Mouse (Mus musculus) embryonic facial prominence, embryonic 10.5 days (tissue): ENCODE results near the gene Meis1. TPM values are rescaled to one million over a fixed set of nuclear protein-coding genes. Genes with fewer than 3 reads are reported as not detected.

Experiments
- DNase-seq: peaks from one replicate; pipeline ENCODE4 v3.0.0-alpha.2; 2017; ENCODE audit warnings: low spot score
- H3K27ac ChIP-seq: fragments of 300-500 bp; sonication (generic); replicated peaks from 2 replicates; pipeline ENCODE4 v1.5.1; 2016; ENCODE audit warnings: mild to moderate bottlenecking
- H3K27me3 ChIP-seq: fragments of 300-500 bp; sonication (generic); replicated peaks from 2 replicates; pipeline ENCODE4 v1.6.1; 2016; ENCODE audit warnings: low read depth, mild to moderate bottlenecking; ENCODE audit not compliant: poor library complexity, severe bottlenecking
- H3K36me3 ChIP-seq: fragments of 300-500 bp; sonication (generic); replicated peaks from 2 replicates; pipeline ENCODE4 v1.6.1; 2016; ENCODE audit warnings: mild to moderate bottlenecking, moderate library complexity
- H3K4me1 ChIP-seq: fragments of 300-500 bp; sonication (generic); 2 replicates; pipeline ENCODE4 v1.6.1; 2016
- H3K4me3 ChIP-seq: fragments of 300-500 bp; sonication (generic); 2 replicates; pipeline ENCODE4 v1.5.1; 2016; ENCODE audit warnings: mild to moderate bottlenecking, moderate library complexity
- H3K9me3 ChIP-seq: fragments of 300-500 bp; sonication (generic); 2 replicates; pipeline ENCODE4 v1.6.1; 2016; ENCODE audit warnings: mild to moderate bottlenecking
- WGBS: fragments of 180-500 bp; shearing (Covaris S2); methylation state at CpG from one replicate; pipeline ENCODE4 v1.1.7; 2016; 5-methylcytosine and 5-hydroxymethylcytosine counted together
- polyA plus RNA-seq: library from polyadenylated mRNA; unstranded; fragments of >200 nt; fragmentation: Nextera tagmentation; extraction: Ambion mirVana; gene quantifications from 2 replicates; pipeline ENCODE4 v1.2.1, GENCODE M21; 2016

The Meis1 gene
- polyA plus RNA-seq, 1 experiment from 2014 or later: 73.3 TPM

DNA sequence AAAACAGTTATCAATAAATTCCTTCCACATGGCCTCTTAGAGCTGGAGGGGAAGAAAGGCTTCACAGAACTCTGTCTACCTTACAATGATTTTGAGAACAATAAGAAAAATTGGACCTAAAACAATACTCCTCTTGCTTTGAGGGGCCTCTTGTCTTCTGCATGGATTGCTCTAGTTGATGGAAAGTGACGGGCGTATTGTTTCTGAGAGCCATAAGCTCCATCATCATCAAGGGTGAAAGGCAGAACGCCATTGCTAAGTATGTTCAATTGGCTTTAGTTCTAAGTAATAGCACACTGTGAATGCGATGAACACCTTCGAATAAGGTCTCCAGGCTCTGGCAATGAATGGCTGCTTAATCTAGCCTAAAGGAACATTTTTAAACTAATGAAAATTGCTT is 136.5 kb downstream of the Meis1 start:
- Histone ChIP-seq H3K4me1 (peaks cover 77% of the 10 kb centered on the region), H3K36me3 (0 out of 2 replicates have a peak, but pooled peaks cover 5% of the 10 kb centered on the region), H3K9me3 (no peaks in the 10 kb centered on the region), H3K4me3 (no peak overlapping the region), H3K27ac (no peak overlapping the region), H3K27me3 (no peaks in the 10 kb centered on the region; the same call in 1 of the 2 replicates)
- DNase-seq: no peak
- 62% methylated on average over 5 of the region's 5 CpGs for WGBS

DNA sequence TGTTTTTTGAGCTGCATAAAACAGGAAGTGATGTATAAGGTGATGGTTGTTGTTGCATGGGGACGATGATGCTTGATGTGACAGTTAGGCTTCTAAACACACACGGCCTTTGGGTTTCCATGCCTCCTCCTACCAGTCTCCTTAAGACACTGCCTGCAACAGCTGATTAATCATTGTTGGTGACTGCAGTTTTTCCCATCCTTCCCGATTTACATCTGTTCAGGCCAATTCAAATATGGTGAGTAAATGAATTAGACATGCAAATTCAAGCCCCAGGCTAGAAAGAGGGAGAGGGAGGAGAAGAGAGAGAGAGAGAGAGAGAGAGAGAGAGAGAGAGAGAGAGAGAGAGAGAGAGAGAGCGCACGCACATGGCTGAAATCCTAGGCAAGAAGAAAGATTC is 138.0 kb downstream of the Meis1 start:
- 0 out of 2 replicates have a peak, but pooled peaks cover 5% of the 10 kb centered on the region for H3K36me3 ChIP-seq
- H3K4me1 ChIP-seq: peaks cover 77% of the 10 kb centered on the region
- H3K9me3 ChIP-seq: no peaks in the 10 kb centered on the region
- H3K27ac ChIP-seq: no peak overlapping the region
- peaks cover 14% of the 10 kb centered on the region for H3K27me3 ChIP-seq
- no peak overlapping the region for H3K4me3 ChIP-seq
- DNase-seq: no peak
- 59% methylated on average over 5 of the region's 5 CpGs for WGBS

DNA sequence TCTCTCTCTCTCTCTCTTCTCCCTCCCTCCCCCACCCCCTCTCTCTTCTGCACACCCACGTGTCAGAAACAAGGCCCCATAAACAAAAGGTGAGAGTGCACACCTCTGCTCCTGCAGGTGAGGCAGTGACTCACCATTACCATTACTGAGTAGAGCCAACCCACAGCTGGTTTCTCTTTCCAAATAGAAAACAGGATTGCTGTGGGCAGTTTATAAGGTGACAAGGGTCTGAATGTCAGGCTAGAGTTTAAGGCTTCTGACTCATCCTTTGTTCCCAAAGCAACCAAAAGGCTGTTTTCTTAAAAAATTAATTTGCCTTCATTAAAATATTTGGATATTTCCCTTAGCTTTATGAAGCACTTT is 139.3 kb downstream of the Meis1 start:
- Histone ChIP-seq H3K9me3 (no peaks in the 10 kb centered on the region), H3K27me3 (peaks cover 27% of the 10 kb centered on the region), H3K4me1 (peaks cover 77% of the 10 kb centered on the region), H3K4me3 (peak overlapping the region; percentile 60), H3K27ac (peak overlapping the region; percentile 89), H3K36me3 (0 out of 2 replicates have a peak, but pooled peaks cover 5% of the 10 kb centered on the region)
- peak; percentile 20 for DNase-seq
- WGBS: 0% methylated on average over 1 of the region's 1 CpGs

DNA sequence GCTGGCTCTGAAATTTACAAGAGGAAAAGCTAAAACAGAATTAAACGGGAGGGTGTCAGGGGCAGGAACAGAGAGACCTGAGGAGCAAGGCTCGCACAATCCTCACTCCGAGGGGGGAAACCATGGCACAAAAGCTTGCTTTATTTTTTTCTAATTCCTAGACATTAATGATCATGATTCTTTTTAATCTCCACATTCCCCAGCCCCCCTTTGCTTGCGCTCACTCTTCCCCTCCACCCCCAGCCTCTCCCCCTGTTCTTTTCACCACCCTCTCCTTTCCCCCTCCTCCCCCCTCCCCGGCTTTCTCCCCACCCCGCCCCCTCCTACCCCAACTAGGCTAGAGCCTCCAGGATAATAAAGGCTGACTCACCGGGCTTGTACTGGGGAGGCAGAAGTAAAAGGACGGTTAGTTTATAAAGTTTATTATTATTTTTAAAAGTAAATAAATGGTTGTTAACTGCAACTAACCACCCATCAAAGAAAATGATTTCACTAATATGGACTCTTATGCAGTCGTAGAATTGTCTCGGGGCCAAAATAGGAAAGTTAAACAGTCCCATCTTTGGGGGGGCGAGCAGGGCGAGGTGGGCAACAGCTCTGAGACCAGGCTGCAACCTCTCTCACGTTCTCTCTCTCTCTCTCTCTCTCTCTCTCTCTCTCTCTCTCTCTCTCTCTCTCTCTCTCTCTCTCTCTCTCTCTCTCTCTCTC is 139.9 kb downstream of the Meis1 start:
- H3K27me3 ChIP-seq: peaks cover 33% of the 10 kb centered on the region
- under 1% methylated on average over 13 of the region's 13 CpGs for WGBS
- H3K27ac ChIP-seq: peak overlapping the region; percentile 89
- H3K4me1 ChIP-seq: peaks cover 77% of the 10 kb centered on the region
- H3K36me3 ChIP-seq: 0 out of 2 replicates have a peak, but pooled peaks cover 5% of the 10 kb centered on the region
- H3K4me3 ChIP-seq: peak overlapping the region; percentile 60
- H3K9me3 ChIP-seq: no peaks in the 10 kb centered on the region
- DNase-seq: peak; percentile 58

DNA sequence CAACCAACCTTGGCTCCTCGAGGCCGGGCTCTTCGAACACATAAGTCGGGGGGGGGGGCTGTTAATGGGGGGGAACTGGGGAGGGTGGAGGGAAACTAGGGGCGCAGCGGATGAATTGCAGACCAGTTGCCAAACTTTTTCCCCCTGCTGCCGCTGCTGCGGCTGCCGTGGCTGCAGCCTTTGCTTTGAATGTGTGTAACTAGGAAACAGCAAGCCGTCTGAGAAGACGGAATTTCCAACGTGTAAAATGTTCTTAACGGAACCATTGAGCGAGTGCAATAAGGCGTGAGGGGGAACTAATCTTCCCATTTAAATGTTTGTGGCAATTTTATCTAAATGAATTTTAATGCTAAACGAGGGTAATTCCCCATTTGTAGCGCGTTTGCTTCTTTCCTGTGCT is 140.8 kb downstream of the Meis1 start:
- DNase-seq: no peak
- H3K4me1 ChIP-seq: peaks cover 68% of the 10 kb centered on the region
- H3K27ac ChIP-seq: peak overlapping the region; percentile 89
- 0 out of 2 replicates have a peak, but pooled peaks cover 5% of the 10 kb centered on the region for H3K36me3 ChIP-seq
- H3K9me3 ChIP-seq: no peaks in the 10 kb centered on the region
- peak overlapping the region; percentile 60 for H3K4me3 ChIP-seq
- WGBS: under 1% methylated on average over 18 of the region's 18 CpGs
- H3K27me3 ChIP-seq: peaks cover 39% of the 10 kb centered on the region

DNA sequence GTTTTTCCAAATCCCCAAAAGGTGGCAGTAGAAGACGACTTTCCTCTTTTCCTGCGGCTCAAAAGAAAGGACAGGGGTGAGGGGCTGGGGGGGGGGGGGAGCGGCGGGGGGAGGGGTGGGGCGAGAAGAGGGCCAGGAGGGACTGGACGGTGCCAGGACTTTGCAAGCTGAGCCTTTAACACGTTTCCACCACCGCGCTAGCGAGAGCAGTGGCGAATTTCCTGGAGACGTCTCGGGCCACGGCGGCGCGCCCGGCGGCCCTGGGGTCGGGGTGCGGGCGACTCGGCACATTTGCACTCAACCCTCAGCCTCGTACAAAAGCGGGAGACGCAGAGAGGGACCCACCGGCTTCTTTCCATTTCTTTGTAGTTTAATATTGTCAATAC is 141.2 kb downstream of the Meis1 start:
- H3K27ac ChIP-seq: peak overlapping the region; percentile 89
- H3K36me3 ChIP-seq: 0 out of 2 replicates have a peak, but pooled peaks cover 5% of the 10 kb centered on the region
- H3K27me3 ChIP-seq: peaks cover 43% of the 10 kb centered on the region
- no peaks in the 10 kb centered on the region for H3K9me3 ChIP-seq
- H3K4me3 ChIP-seq: peak overlapping the region; percentile 60
- whole genome bisulfite sequencing: under 1% methylated on average over 26 of the region's 27 CpGs
- DNase-seq: peak; percentile 89
- H3K4me1 ChIP-seq: peaks cover 64% of the 10 kb centered on the region

DNA sequence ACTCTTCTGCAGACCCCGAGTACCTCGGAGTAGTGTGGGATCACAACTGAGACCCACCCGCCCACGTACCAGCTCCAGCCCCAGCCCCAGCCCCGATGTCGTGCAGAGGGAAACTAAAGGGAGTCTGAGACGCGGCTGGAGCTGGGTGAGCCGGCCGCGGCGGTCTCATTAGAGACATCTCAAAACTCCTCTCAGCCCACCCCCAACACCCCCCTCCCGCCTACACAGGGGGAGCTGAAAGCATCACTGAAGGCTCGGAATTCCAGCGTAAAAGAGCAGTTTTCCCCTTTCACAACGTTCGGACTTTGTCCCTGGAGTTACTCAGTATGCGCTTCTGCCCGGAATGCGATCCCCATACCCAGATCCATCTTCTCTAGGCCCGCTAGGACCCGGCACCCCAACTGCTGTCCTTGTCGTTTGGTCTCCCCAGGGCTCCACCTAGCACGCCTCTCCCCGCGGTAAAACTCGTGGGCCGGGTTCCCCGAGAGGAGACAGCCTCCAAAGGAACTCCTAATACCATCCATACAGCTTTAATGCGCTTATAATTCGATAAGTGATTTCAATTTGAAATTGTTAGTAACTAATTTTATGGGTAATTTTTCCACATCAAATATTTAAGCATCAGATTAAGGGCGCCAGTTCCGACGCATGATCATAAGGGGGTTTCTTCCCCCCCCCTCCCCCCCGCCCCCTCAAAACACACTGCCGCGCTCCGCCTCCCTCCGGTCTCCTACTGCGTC is 141.7 kb downstream of the Meis1 start:
- Histone ChIP-seq H3K36me3 (0 out of 2 replicates have a peak, but pooled peaks cover 5% of the 10 kb centered on the region), H3K9me3 (no peaks in the 10 kb centered on the region), H3K27ac (peak overlapping the region; percentile 89), H3K27me3 (peaks cover 49% of the 10 kb centered on the region), H3K4me3 (peak overlapping the region; percentile 60), H3K4me1 (peaks cover 58% of the 10 kb centered on the region)
- 1% methylated on average over 40 of the region's 40 CpGs for WGBS
- DNase-seq: peak; percentile 75

DNA sequence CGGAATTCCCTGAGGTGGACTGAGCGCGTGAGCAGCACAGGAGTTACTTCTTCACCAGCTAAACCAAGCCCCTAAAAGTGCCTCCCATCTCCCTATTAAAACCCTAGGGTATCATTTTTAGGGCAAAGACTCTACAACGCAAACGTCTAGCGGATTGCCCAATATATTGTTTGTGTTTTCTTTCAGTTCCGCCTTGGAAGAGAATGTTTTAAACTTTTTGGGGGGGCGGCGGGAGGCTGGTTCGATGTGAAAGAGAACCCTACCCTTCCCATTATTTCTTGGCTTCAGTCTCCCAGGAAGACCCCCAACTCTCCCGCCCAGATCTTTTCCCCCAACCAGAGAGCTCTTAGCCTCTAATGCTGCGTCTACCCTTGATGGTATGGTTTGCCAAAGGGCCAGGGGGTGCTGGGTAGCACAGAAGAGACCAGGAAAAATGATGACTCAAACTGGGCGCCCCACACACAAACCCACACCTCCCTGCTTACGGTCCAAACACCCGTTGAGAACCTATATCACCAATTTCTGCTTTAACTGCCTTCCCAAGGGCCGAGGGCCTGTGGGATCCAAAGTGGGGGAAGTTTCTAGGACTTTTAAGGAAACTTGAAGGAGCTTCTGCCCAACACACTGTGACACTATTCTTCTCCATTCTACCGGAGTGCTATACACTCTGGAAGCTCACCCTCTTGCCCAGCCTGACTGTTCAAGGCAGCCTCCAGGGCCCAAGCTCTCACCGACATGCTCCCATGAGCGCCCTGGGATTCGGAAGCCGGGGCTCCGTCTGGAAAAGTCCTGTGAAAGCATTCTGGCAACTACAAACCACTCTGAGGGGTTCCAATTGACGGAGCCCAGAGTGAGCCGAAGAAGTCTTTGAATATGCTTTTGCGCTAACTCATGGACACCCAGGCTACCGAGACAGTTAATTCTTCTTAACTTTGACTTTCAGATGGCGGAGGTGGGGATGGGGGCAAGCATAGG is 142.6 kb downstream of the Meis1 start:
- peak overlapping the region; percentile 89 for H3K27ac ChIP-seq
- WGBS: 3% methylated on average over 27 of the region's 27 CpGs
- DNase-seq: peak; percentile 57
- peaks cover 58% of the 10 kb centered on the region for H3K27me3 ChIP-seq
- no peaks in the 10 kb centered on the region for H3K9me3 ChIP-seq
- no peaks in the 10 kb centered on the region for H3K36me3 ChIP-seq
- peak overlapping the region; percentile 60 for H3K4me3 ChIP-seq
- peaks cover 60% of the 10 kb centered on the region for H3K4me1 ChIP-seq

DNA sequence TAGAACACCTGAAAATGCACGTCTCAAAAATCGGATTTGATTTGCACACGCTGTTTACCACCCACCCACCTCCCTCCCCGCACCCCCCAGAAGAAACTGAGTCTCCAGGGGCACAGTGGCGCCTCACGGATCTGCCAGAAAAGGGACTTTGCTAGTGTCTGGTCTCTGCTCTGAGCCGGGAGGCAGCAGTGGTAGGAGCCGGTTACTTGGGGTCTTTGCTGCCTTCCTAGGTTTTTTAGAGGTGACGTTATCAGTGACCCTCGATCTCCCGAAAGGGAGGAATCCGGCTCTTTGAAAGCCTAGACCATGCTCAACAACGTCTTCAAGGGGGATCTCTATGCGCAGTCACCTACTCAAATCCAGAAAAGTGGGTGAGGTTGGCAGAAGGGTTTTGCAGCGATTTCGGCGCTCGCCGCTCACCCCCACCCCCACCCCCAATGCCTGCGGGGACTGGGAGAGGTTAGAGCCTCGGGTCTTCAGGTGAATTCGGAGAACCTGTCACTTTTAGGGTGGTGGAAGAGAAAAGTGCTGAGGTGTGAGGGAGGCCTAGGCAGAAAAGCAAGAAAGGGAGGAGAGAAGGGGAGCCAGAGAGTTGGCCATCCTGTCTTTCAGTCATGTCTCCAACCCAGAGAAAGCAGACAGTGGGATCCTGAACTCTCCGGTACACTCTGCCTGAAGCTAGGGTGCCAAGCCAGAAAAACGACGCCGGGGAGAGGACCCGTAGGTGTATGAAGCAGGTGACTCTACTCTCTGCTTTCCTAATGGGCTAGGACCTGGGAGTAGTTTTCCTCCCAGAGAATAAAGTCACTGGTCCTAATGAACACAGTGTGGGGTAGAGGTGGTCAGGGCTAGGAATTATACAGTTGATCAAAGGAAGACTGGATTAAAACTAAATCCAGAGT is 143.5 kb downstream of the Meis1 start:
- no peaks in the 10 kb centered on the region for H3K9me3 ChIP-seq
- under 1% methylated on average over 27 of the region's 27 CpGs for WGBS
- H3K27me3 ChIP-seq: peaks cover 67% of the 10 kb centered on the region
- H3K27ac ChIP-seq: peak overlapping the region; percentile 89
- no peaks in the 10 kb centered on the region for H3K36me3 ChIP-seq
- peak; percentile 55 for DNase-seq
- H3K4me1 ChIP-seq: peaks cover 68% of the 10 kb centered on the region
- H3K4me3 ChIP-seq: peak overlapping the region; percentile 60

DNA sequence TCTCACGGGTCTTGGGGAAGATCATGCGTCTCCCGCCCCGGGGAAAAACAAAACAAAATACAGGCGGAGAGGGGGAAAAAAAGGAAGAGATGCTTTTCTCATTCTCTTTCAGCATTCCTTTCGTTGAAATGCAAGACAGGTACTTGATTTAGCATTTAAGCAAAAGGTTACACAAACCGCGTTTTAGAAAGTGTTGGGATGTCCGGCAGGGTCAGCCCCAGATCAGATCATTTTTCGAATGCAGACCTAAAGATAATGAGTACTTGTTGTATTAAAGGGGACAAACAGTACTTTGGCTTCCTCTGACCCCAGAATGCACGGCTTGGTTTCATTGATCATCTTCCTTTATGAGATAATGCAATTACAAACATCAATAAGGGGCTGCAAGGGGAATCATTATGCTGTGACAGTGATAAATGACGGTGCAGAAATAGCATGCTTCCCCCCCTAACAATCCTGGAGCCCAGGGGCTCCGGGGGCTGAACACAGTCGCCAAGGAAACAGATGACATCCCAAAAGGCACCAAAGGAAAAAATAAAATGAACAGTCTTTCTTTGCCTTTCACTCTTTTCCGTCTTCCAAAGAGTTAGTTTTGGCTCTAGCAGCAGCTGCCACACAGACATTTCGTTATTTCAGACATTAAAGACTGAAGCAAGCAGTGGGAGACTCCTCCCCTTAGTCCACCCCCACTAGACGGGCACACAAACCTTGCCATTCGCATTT is 144.3 kb downstream of the Meis1 start:
- peaks cover 75% of the 10 kb centered on the region for H3K27me3 ChIP-seq
- H3K27ac ChIP-seq: peak overlapping the region; percentile 89
- peaks cover 69% of the 10 kb centered on the region for H3K4me1 ChIP-seq
- peak; percentile 45 for DNase-seq
- H3K9me3 ChIP-seq: no peaks in the 10 kb centered on the region
- H3K4me3 ChIP-seq: peak overlapping the region; percentile 60
- H3K36me3 ChIP-seq: no peaks in the 10 kb centered on the region
- under 1% methylated on average over 18 of the region's 18 CpGs for WGBS
